Mouse (Mus musculus): ENCODE data around the gene Trappc2l.
A peak's percentile ranks its signal among the peaks of the same experiment; 100 is the strongest.

Trappc2l gene

GRCm38 (mm10) chr8:122660022-122660421 lies 48.6 kb downstream of the Trappc2l start:
- no peak for DNase-seq

DNA sequence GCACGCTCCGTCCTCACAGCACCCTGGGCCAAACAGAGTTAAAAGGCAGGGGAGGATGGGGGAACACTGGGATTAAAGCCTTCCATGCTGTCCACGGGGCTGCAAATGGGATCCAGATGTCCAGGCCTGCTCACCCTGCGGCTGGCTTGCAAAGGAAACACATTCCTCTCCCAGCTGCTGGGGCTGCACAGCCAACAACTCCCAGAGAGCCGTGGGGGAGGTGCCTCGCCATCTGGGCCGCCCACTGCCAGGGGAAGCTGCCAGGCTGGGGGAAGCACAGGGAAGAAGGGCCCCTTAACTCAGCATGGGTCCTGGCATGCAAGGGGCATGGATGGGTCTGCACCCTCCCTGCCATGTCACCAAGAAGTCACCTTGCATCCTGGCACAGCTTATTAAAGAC lies 49.7 kb downstream of the Trappc2l start:
- peak in 1 of 2 experiments; percentile 49 for DNase-seq

GRCm38 (mm10) chr8:122661894-122662293 lies 50.5 kb downstream of the Trappc2l start:
- no peak for DNase-seq

DNA sequence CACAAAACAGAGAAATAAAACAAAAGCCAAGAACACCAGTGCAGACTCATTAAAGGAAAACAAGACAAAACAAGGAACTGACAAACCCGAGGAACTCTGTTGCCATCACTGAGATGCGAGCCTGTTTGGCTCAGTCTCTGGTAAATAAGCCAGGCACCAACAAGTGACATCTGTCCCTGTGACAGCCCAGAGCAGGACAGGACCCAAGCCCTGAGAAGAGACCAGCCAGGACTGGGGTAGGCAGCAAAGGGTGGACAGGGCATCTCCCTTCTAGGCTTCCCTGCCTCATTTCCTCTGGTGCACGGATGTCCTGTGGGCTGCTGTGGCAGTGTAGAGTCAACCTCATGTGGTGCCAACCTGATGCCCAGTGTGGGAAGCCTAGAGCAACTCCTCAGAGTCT lies 51.7 kb downstream of the Trappc2l start:
- DNase-seq = peak in 1 of 2 experiments; percentile 17

GRCm38 (mm10) chr8:122663670-122664069 lies 52.2 kb downstream of the Trappc2l start:
- no peak for DNase-seq

DNA sequence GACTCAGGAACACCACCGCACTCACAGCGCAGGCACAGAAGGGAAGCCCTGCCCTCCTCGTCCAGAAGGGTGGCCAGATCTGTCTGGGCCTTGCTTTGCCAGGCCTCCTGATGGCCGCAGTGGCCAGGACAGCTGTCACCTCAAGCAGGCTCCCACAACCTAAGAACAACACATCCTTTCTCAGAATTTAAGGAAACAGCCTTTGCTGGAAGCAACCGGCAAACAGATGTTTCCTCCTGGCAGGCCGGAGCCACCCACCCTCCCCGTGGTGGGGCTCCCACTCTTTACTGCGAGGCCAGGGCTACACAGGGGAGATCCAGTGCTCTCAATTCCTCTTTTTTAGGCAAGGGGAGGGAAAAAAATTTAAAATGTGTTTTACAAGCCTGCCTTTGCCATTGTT lies 53.8 kb downstream of the Trappc2l start:
- peak; percentile 70 to 75 for DNase-seq

DNA sequence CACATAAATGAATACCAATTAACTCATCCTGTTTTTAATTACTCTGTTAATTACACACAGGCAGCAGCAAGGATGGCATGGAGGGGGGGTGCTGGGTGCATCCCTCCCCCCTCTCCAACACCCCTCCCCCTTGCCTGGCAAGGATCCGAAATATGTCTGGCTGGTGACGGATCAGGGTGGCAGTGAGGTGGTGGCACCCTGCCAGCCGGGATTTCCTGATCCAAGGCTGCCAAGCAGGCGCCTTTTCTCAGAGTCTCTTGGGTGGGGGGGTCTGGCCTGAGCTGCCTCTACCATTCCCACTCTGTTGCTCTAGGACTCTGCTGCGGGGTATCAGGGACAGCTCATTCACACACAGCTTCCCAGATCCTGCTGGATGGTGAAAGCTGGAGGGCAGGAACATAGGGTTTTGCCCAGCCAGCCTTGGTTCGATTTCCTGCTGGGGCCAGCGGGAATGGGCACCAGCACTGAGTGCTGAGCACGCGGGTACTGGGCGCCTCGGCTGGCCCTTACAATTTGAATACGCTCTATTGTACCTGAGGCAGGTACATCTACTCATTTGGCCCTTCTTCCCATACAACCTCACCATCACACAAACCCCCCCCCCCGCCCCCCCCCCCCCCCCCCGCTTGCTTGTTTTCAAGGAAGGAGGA lies 54.4 kb downstream of the Trappc2l start:
- DNase-seq = peak; percentile 67 to 76

All from cerebellum, postnatal 36 days (tissue).